Mouse (Mus musculus) 3134 (cell line): ENCODE measurements around the gene Gphn.

Experiments used
- DNase-seq: peaks from one replicate; pipeline ENCODE4 v3.0.0-alpha.2; 2011; ENCODE audit warnings: low spot score; ENCODE audit not compliant: insufficient read length; ENCODE audit errors: extremely low read depth

The Gphn gene

GRCm38 (mm10) chr12:78225707-78226518, at the start of gene Gphn:
TSS of gene Gphn (plus strand) at chr12:78226379.
- peak; percentile 95 for DNase-seq

GRCm38 (mm10) chr12:78181452-78181851, 44.7 kb upstream of the Gphn start:
- peak; percentile 48 for DNase-seq

DNA sequence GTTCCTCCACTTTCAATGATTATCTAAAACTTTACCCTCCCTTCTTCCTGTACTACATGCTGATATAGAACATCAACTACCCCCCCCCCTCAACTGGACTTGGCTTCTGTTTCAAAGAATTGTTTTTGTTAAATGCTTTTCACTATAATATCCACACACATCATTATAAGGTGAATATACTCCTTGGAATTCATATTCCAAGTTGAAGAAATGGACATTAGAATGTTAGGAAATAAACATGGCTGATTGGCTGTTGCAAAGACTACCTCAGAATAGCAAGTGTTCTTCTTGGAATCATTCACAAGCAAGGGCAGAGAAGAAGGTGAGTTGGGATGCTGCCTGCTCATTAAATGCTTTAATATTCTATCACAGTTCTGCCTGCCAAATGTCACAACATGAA, 32.2 kb upstream of the Gphn start, which contains the start of gene Gm6657:
Gm6657 (plus strand) TSS at position 301 of the 400 bp plus-strand sequence.
- DNase-seq: no peak

DNA sequence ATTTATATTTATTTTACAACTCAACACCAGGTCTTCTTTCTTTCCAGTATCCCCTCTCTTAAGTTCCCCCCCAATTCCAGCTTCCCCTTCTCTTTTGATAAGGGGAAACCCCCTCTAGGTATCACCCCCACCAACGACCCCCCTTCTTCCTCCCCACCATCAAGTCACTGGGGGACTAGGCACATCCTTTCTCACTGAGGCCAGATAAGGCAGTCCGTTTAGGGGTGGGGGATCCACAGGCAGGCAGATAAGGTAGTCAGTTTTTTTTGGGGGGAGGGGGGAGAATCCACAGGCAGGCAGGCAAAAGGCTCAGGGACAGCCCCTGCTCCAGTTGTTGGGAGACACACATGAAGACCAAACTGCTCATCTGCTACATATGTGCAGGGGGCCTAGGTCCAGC, 30.8 kb upstream of the Gphn start:
- DNase-seq: no peak

DNA sequence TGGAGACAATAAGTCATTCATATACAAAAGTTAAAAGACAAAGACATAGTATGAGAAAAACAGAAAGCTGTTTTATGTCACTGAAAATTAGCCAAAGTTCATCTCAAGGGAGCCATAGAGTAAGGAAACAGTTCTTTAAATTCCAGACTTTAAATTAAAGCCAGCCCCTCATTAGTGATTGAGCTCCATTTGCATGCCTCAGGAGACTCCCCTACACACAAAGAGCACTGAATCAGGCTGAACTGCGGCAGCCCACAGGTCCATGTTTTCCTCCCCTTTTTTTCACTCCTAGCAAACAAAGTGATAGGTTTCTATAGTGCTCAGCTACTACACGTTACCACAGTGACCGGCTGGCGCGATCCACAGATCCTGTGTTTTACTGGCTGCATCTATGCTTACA, 22.5 kb upstream of the Gphn start:
- DNase-seq: no peak

- peak; percentile 21 for DNase-seq
These were observed 20.1 kb upstream of the Gphn start for GRCm38 (mm10) chr12:78205915-78206570.

DNA sequence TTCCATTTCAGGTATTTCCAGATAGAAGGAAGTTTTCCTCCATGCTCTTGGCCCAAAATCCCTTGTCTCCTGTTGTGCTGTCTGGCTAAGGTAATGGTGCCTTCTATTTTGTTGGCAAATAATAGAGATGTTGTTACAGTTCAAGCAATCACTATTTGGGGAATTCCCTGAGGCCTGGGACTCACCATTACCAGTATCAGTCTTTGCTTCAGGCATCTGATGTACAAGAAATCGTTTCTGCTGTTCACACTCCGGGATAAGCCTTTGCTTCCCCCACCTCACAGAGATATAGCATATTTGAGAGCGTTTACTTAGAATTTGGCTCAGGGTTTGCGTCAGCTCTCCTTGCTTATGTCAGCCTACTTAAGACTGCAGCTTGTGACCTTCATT, 19.6 kb upstream of the Gphn start:
- no peak for DNase-seq

DNA sequence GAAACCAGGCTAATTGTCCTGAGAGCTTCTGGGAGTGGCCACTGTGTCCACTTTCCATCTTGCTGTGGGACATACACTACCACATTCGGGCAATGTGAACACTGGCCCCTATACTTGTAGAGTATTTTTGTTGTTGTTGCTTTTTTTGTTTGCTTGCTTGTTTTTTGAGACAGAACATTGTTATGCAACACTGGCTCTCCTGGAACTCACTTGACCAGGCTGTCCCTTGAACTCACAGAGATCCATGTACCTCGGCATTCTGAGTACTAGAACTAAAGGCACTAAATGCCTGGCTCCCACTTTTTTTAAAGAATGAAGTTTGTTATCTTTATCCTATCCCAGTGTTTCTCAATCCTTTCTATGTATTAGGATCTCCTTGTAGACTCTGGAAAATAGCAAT, 16.3 kb upstream of the Gphn start:
- no peak for DNase-seq

GRCm38 (mm10) chr12:78215490-78215889, 10.7 kb upstream of the Gphn start:
- no peak for DNase-seq

- DNase-seq: peak; percentile 20
These were observed 6.9 kb upstream of the Gphn start for GRCm38 (mm10) chr12:78219191-78219825.

GRCm38 (mm10) chr12:78226519-78226875, 318 bp downstream of the Gphn start:
- no peak for DNase-seq

- DNase-seq: peak; percentile 74
These were observed 1.1 kb downstream of the Gphn start for GRCm38 (mm10) chr12:78227021-78227932.

DNA sequence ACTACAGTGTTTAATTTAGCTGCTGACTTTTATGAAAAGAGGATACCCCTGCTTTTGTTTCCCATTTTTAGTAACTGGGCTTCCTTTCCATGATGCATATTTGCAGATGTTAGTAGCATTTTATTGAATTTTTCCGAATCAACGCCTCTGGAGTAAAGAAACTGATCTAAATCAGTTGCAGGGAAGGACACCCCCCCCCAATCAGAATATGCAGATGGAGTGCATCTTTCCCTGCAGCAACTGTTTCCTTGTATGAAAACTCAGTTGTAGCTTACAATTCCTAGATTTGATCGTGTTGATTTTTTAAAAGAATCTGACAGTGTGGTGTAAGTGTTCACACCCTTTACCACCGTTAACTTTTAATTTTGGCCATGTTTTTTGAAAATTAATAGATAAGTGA, 2.0 kb downstream of the Gphn start:
- DNase-seq: no peak

- no peak for DNase-seq
These were observed 6.4 kb downstream of the Gphn start for GRCm38 (mm10) chr12:78232560-78232959.

DNA sequence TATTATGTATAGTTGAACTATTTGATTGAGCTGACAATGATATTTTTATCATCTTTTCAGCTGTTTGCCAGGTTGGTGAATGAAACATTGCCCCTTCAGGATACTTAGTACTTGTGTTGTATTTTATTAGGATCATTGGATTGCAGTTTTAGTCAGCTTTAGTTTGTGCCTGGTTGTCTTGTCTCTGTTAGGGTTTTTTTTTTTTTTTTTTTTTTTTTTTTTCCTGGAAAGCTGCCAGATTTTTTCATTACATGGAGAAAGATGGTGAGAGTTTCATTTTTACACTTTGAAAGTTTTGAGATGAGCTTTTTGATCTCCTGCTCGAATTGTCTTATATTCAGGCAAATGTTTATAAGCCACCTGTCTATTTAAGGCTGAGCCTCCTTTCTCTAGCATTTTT, 22.2 kb downstream of the Gphn start:
- DNase-seq: no peak

- no peak for DNase-seq
These were observed 23.0 kb downstream of the Gphn start for GRCm38 (mm10) chr12:78249151-78249550.

GRCm38 (mm10) chr12:78277386-78277785, 51.2 kb downstream of the Gphn start:
- no peak for DNase-seq

DNA sequence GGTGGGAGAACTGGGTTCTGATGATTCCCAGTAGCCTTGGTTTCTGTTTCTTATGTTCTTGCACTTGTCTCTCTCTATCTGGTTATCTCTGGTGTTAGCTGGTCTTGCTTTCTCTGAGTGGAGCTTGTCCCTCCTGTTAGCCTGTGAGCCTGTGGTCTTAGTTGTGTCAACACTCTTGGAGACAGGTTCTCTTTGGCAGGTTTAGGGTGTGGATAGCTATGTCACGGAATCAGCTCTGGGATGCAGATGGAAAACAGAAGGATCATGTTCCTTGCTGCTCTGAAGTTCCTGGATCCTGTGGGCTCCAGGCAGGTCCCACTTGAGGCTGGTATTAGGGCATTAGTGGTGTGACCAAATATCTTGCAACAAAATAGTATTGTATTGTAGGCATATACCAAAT, 64.2 kb downstream of the Gphn start:
- DNase-seq: no peak

DNA sequence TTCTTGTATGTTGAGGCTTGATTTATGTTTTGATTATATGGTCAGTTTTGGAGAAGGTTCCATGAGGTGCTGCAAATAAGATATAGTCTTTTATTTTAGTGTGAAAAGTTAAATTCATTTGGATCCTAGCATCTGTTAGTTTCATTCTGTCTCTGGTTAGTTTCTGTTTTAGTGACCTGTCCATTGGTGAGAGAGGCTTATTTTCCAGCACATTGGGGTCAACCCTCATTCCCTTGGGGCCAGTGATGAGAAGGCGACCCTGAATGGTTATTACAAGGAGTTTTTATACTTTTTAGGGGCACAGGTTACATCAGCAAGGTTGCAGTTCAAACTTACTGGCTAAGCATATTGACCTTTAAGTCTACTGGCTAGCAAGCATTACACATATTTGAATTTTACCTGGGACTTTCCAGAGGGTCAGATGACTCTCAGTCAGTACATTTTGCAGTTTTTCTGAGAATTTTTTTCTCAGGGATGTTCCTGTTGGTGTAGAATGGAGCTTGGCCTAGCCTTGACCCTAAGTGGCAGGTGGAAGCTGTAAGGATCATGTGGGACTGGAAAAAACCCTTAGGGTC, 72.7 kb downstream of the Gphn start:
- DNase-seq: no peak

DNA sequence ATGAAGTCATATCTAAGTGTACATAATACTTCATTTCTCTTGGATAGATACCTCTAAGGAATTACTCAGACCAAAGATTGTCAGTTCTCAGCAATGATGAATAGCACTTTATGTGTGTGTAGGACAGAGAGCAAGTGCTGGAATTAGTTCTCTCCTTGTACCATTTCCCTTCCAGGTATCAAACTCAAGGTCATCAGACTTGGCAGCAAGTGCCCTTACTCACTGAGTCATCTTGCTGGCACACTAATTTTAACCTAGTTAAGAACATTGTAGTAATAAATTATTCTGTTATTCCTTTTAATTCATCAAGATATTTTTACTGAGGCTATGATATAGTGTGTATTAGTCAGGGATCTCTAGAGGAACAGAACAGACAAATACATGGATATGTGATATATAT, 88.9 kb downstream of the Gphn start:
- no peak for DNase-seq
